Mouse (Mus musculus): ENCODE results near the gene Clcnkb.

Clcnkb gene

DNA sequence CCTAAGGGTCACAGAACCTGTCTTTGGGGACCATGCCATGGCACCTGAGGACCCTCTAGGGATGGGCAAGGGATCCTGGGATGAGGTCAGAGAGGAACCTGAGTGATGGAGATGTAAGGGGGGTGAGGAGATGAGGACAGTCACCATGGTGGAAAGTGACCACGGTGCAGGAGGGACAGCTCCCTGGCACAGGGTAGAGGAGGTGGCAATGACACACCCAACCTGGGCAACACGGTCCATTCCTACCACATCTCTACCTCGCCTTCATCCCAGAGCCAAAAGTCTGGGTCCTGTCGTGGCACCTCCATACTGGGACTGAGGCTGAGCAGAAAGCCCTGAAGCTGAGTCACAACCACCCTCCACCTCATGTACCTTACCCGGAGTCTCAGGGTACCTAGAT lies 7.0 kb upstream of the Clcnkb start:
- Histone ChIP-seq H3K9me3 (ENCODE audit: low read length) (no peaks in the 10 kb centered on the region), H3K27me3 (ENCODE audit: insufficient read depth, low read length) (peaks cover 23% of the 10 kb centered on the region), H3K36me3 (ENCODE audit: insufficient read depth, low read length) (no peaks in the 10 kb centered on the region), H3K4me1 (replicated peaks; ENCODE audit: low read depth, low read length) (peaks cover 49% of the 10 kb centered on the region), H3K4me3 (replicated peaks; ENCODE audit: low read length) (no peak overlapping the region)
- no peak for TF ChIP-seq POU5F1 (IDR thresholded peaks at IDR 0.05; ENCODE audit: borderline replicate concordance, low read length)
- no peak for TF ChIP-seq CTCF (conservative IDR thresholded peaks at IDR 0.05; ENCODE audit: low read length)
- TF ChIP-seq NANOG (IDR thresholded peaks at IDR 0.05; ENCODE audit: borderline replicate concordance, low read length): no peak

DNA sequence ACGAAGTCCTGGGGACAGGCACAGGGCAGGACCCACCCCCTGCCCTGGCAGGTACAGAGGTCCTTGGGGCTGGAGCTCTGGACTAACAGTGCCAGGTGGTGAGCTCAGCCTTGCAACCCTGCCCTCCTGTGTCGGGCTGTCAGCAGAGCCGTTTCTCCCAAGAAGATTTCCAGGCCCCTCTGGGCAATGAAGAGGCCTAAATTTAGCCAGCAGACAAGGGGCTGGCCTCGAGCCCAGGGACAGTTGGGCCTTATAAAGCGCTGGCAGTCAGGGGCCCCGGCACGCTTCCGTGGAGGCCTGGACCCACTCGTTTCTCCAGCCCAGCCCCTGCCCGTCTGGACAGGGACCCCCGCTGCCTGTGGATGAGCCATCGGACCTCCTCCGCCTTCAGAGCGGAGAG lies 5.6 kb upstream of the Clcnkb start:
- Histone ChIP-seq H3K36me3 (ENCODE audit: insufficient read depth, low read length) (no peaks in the 10 kb centered on the region), H3K4me3 (replicated peaks; ENCODE audit: low read length) (no peak overlapping the region; the same call in 1 of the 2 replicates), H3K27me3 (ENCODE audit: insufficient read depth, low read length) (peaks cover 23% of the 10 kb centered on the region), H3K4me1 (replicated peaks; ENCODE audit: low read depth, low read length) (peaks cover 35% of the 10 kb centered on the region), H3K9me3 (ENCODE audit: low read length) (no peaks in the 10 kb centered on the region)
- TF ChIP-seq POU5F1 (IDR thresholded peaks at IDR 0.05; ENCODE audit: borderline replicate concordance, low read length) (no peak), NANOG (IDR thresholded peaks at IDR 0.05; ENCODE audit: borderline replicate concordance, low read length) (no peak), CTCF (conservative IDR thresholded peaks at IDR 0.05; ENCODE audit: low read length) (no peak)

DNA sequence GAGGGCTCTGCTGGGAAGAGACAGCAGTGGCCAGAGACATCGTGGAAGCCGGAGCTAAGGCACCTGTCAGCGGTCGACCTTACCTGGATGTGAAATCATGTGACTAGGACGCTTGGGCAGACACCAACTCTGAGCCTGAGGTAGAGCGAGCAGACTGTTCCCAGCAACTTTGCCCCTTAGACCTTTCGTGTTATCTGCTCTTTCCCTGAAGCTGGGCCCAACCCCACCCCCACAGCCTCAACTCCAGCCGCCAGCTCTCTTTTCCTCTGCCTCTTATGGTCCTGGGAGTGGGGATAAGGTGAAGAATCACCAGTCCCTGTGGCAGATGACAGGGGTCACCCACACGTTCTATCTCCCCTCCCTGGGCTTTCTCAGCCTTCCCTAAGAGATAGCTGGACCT lies 5.1 kb upstream of the Clcnkb start:
- no peak for TF ChIP-seq CTCF (conservative IDR thresholded peaks at IDR 0.05; ENCODE audit: low read length)
- no peak for TF ChIP-seq NANOG (IDR thresholded peaks at IDR 0.05; ENCODE audit: borderline replicate concordance, low read length)
- TF ChIP-seq POU5F1 (IDR thresholded peaks at IDR 0.05; ENCODE audit: borderline replicate concordance, low read length): no peak
- Histone ChIP-seq H3K4me1 (replicated peaks; ENCODE audit: low read depth, low read length) (peaks cover 32% of the 10 kb centered on the region), H3K27me3 (ENCODE audit: insufficient read depth, low read length) (peaks cover 28% of the 10 kb centered on the region), H3K36me3 (ENCODE audit: insufficient read depth, low read length) (no peaks in the 10 kb centered on the region), H3K9me3 (ENCODE audit: low read length) (no peaks in the 10 kb centered on the region), H3K4me3 (replicated peaks; ENCODE audit: low read length) (no peak overlapping the region; the same call in 1 of the 2 replicates)

DNA sequence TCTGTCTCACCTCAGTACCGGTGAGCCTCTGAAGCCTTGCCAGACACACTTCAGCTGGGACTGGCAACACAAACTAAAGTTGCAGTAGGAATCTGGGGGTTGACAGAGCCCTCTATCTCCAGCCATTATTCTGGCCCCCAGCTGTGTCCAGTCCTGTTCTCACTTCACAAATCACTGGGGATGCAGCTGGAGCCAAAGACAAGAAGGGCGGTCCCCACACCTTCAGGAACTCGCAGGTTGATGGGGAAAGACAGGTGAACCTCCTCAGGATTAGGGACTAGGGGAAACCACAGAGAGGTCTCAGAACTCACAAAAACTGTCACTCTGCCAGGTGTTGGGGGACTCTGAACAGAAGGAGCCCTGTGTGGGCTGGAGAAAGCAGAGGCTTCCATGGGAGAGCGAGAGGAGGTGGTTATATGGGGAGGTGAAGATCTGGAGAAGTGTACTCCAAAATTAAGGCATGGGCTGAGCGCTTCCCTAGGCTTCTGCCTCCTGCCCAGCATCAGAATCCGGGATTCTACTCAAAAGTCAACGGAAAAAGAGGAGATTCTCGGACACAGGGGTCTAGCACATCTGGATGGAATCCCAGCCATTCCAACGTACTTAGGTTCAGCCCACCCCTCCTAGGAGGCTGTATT lies 4.5 kb upstream of the Clcnkb start, which contains the start of gene Hspb7:
Gene Hspb7 (plus strand): TSS at position 588 of the 638 bp plus-strand sequence.
- TF ChIP-seq POU5F1 (IDR thresholded peaks at IDR 0.05; ENCODE audit: borderline replicate concordance, low read length) (no peak), NANOG (IDR thresholded peaks at IDR 0.05; ENCODE audit: borderline replicate concordance, low read length) (no peak), CTCF (conservative IDR thresholded peaks at IDR 0.05; ENCODE audit: low read length) (no peak)
- no peak within 1 kb of the TSS; the same call in 1 of the 2 replicates for H3K4me3 ChIP-seq (replicated peaks; ENCODE audit: low read length)
- no peaks in the 10 kb centered on the region for H3K9me3 ChIP-seq (ENCODE audit: low read length)
- H3K36me3 ChIP-seq (ENCODE audit: insufficient read depth, low read length): no peaks in the 10 kb centered on the region
- H3K4me1 ChIP-seq (replicated peaks; ENCODE audit: low read depth, low read length): peaks cover 31% of the 10 kb centered on the region
- peaks cover 34% of the 10 kb centered on the region for H3K27me3 ChIP-seq (ENCODE audit: insufficient read depth, low read length)

DNA sequence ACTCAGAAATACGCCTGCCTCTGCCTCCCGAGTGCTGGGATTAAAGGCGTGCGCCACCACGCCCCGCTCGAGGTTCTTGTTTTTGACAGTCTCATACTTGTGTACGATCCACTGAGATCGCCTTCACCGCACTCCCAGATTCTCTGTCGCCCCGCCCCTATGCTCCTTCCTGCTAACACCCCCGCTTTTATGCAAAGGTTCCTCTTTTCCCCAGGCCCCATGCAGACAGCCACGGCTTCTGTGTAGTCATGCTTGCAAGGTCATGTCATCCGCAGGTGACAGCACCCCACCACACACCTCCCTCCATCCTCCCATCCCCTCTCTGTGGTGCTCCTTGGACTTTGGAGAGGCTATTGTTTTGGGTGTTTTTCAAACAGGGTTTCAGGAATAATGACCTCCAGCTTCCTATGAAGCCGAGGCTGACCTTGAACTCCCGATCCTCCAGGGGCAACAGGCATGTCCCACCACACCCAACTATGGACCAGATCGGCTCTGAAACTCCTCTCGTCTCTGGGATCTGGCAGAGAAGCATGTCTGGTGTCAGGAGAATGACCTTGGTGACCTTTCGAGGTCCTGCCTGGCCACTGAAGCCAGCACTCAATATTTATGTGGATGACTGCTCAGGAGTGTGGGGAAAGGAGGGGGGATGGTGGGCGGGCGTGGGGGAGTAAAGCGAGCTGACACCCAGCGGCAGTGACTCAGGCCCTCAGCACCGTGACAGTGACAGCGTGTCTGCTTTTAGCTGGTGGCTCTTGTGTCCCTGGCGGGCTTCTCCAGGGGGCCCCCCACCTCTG lies 3.8 kb upstream of the Clcnkb start:
- Histone ChIP-seq H3K4me1 (replicated peaks; ENCODE audit: low read depth, low read length) (peaks cover 24% of the 10 kb centered on the region), H3K27me3 (ENCODE audit: insufficient read depth, low read length) (peaks cover 34% of the 10 kb centered on the region), H3K36me3 (ENCODE audit: insufficient read depth, low read length) (no peaks in the 10 kb centered on the region), H3K4me3 (replicated peaks; ENCODE audit: low read length) (no peak overlapping the region), H3K9me3 (ENCODE audit: low read length) (no peaks in the 10 kb centered on the region)
- TF ChIP-seq NANOG (IDR thresholded peaks at IDR 0.05; ENCODE audit: borderline replicate concordance, low read length) (no peak), CTCF (conservative IDR thresholded peaks at IDR 0.05; ENCODE audit: low read length) (no peak), POU5F1 (IDR thresholded peaks at IDR 0.05; ENCODE audit: borderline replicate concordance, low read length) (no peak)

DNA sequence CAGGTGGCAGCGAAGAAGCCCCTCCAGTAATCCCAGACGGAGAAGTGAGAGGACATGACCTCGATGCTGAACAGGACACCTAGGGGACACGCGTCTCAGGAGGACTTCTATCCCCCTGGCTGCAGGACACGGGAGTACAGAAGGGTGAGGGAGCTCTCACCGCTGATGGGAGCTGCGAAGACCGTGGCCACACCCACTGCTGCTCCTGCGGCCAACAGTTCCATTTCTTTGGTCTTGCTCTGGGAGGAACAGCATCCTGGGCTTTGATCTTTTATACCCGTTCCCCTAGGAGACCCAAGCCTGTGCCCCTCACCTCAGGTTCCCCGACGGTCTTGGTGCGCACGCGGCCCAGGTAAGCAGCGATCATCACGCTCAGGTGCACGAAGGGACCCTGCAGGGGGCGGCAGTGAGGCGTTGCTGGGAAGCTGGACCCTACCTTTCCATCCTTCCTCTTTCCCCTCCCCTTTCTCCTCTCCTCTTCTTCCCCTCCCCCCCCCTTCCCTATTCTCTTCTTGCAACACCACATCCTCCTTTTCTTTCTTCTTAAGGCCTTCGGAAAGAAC lies 4.3 kb downstream of the Clcnkb start:
- Histone ChIP-seq H3K9me3 (ENCODE audit: low read length) (peaks cover 4% of the 10 kb centered on the region), H3K4me3 (replicated peaks; ENCODE audit: low read length) (peak overlapping the region; percentile 35)
- TF ChIP-seq CTCF (conservative IDR thresholded peaks at IDR 0.05; ENCODE audit: low read length) (peak; percentile 58), POU5F1 (IDR thresholded peaks at IDR 0.05; ENCODE audit: borderline replicate concordance, low read length) (no peak)

DNA sequence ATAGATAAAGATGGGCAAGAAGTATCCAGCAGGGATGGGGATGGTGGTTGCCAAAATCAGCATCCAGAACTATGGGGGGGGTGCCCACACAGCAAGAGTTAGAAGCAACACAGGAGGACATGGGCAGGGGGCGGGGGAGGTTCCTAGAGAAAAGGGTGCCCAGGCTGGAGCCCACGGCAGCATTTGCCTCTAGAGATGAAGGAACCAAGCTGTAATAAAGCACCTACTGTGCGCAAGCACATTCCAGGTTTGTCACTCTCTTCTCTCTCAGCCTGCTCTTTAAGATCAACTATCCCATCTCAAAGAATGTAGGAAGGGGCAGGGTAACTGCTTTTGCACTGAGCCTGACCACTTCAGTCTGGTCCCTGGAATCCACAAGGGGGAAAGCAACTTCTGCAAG lies 7.2 kb downstream of the Clcnkb start:
- Histone ChIP-seq H3K9me3 (ENCODE audit: low read length) (peaks cover 4% of the 10 kb centered on the region), H3K27me3 (ENCODE audit: insufficient read depth, low read length) (peaks cover 29% of the 10 kb centered on the region), H3K4me3 (replicated peaks; ENCODE audit: low read length) (no peak overlapping the region), H3K4me1 (replicated peaks; ENCODE audit: low read depth, low read length) (peaks cover 37% of the 10 kb centered on the region), H3K36me3 (ENCODE audit: insufficient read depth, low read length) (no peaks in the 10 kb centered on the region)
- TF ChIP-seq POU5F1 (IDR thresholded peaks at IDR 0.05; ENCODE audit: borderline replicate concordance, low read length): no peak
- no peak for TF ChIP-seq CTCF (conservative IDR thresholded peaks at IDR 0.05; ENCODE audit: low read length)

More for the DNA sequence above, 4.3 kb downstream of the Clcnkb start:
- H3K4me1 ChIP-seq (replicated peaks; ENCODE audit: low read depth, low read length): peaks cover 26% of the 10 kb centered on the region
- H3K36me3 ChIP-seq (ENCODE audit: insufficient read depth, low read length): no peaks in the 10 kb centered on the region
- H3K27me3 ChIP-seq (ENCODE audit: insufficient read depth, low read length): peaks cover 39% of the 10 kb centered on the region

DNA sequence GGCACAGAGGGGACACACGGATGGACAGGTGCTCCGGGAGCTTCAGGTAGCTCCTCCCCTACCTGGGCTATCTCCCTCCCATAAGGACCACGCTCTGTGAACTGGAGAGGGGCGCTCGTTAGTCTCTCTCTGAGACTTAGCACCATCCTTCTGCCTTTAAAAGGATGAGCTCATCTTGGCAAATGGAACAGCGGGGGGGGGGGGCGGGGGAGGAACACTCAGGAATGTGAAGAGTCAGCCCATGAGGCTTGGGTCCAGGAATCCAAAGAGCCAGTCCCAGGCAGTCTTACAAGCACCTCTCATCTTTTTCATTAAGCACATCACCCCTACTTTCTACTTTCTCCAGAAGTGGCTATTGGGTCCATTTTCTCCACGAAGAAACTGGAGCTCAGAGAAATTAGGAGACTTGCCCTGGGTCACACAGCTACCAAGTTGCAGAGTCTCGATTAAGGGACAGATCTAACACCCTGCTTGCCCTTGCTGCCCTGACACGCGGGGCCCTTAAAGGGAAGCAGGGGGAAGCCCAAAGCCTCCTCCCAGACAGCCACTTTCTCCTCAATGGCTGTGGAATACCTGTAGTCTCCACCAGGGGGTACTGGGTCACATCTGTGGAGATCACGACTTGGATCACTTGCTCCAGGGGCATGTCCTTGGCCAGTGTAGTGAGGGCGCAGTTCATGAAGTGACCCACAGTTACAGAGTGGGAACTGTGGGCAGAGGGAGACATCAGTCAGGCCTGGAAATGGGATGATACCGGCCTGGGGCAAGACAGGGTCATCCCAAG lies 9.1 kb downstream of the Clcnkb start:
- Histone ChIP-seq H3K9me3 (ENCODE audit: low read length) (no peaks in the 10 kb centered on the region), H3K27me3 (ENCODE audit: insufficient read depth, low read length) (peaks cover 26% of the 10 kb centered on the region), H3K4me1 (replicated peaks; ENCODE audit: low read depth, low read length) (peaks cover 37% of the 10 kb centered on the region), H3K4me3 (replicated peaks; ENCODE audit: low read length) (no peak overlapping the region), H3K36me3 (ENCODE audit: insufficient read depth, low read length) (no peaks in the 10 kb centered on the region)
- TF ChIP-seq NANOG (IDR thresholded peaks at IDR 0.05; ENCODE audit: borderline replicate concordance, low read length) (no peak), CTCF (conservative IDR thresholded peaks at IDR 0.05; ENCODE audit: low read length) (peak; percentile 54)
